Mouse (Mus musculus) liver, adult 2 months (tissue): ENCODE data around the gene Nfix.

ENCODE experiments used
- CTCF ChIP-seq: fragments of 200-500 bp; IDR thresholded peaks from 2 replicates; pipeline ENCODE4 v1.5.1; 2011; ENCODE audit warnings: low read depth, low read length, control low read depth
- POLR2A ChIP-seq: fragments of 200-500 bp; IDR thresholded peaks from 2 replicates; pipeline ENCODE4 v1.6.1; 2011; ENCODE audit warnings: low read length, control low read depth; ENCODE audit not compliant: insufficient read depth; ENCODE audit errors: extremely low read depth

DNA sequence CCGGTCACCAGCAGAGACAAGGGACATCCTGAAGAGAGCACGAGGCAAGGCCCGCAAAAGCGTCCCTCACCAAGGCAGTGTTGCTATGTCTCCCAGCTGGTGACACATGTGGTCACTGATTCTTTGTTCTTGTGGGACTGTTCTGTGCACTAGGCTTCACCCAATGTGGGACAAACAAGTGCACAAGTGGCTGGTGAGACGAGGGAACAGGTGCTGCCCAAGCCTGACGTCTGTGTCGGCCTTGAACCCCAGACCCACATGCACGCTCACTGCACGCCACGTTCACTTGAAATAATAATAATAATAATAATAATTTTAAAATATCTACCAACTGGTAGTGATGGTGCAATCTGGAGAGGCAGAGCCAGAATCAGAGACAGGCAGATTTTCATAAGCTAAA is 40.4 kb downstream of the Nfix start:
- TF ChIP-seq CTCF = no peak
- TF ChIP-seq POLR2A = no peak
